Mouse (Mus musculus): ENCODE results near the gene Dip2a. TPM values are rescaled to one million over a fixed set of nuclear protein-coding genes. Genes with fewer than 3 reads are reported as not detected.

The Dip2a gene
- polyA plus RNA-seq, 1 experiment, result 43.2 TPM

GRCm38 (mm10) chr10:76239401-76239800 lies 105.7 kb downstream of the Dip2a start:
- TF ChIP-seq CTCF (IDR thresholded peaks at IDR 0.05; ENCODE audit: borderline replicate concordance, extremely low read depth, insufficient read depth, insufficient read length) (no peak), POLR2A (IDR thresholded peaks at IDR 0.05; ENCODE audit: borderline replicate concordance, extremely low read depth, insufficient read depth, insufficient read length, poor library complexity, severe bottlenecking) (no peak)
- no peak for DNase-seq (ENCODE audit: low read depth)

- TF ChIP-seq POLR2A (IDR thresholded peaks at IDR 0.05; ENCODE audit: borderline replicate concordance, extremely low read depth, insufficient read depth, insufficient read length, poor library complexity, severe bottlenecking), result peak; percentile 86
- peak; percentile 37 for TF ChIP-seq CTCF (IDR thresholded peaks at IDR 0.05; ENCODE audit: borderline replicate concordance, extremely low read depth, insufficient read depth, insufficient read length)
- peak; percentile 98 for DNase-seq (ENCODE audit: low read depth)
Observed at GRCm38 (mm10) chr10:76237341-76238225, 107.5 kb downstream of the Dip2a start, which contains the start of gene Prmt2. TSS of gene Prmt2 (minus strand) at chr10:76237865.

- no peak for TF ChIP-seq POLR2A (IDR thresholded peaks at IDR 0.05; ENCODE audit: borderline replicate concordance, extremely low read depth, insufficient read depth, insufficient read length, poor library complexity, severe bottlenecking)
- TF ChIP-seq CTCF (IDR thresholded peaks at IDR 0.05; ENCODE audit: borderline replicate concordance, extremely low read depth, insufficient read depth, insufficient read length), result no peak
Observed at GRCm38 (mm10) chr10:76229627-76230026, 115.5 kb downstream of the Dip2a start.

GRCm38 (mm10) chr10:76225944-76226343 lies 119.1 kb downstream of the Dip2a start:
- DNase-seq (ENCODE audit: low read depth), result no peak

More at GRCm38 (mm10) chr10:76229627-76230026, 115.5 kb downstream of the Dip2a start:
- no peak for DNase-seq (ENCODE audit: low read depth)

GRCm38 (mm10) chr10:76218240-76218639 lies 126.9 kb downstream of the Dip2a start:
- no peak for DNase-seq (ENCODE audit: low read depth)
- TF ChIP-seq POLR2A (IDR thresholded peaks at IDR 0.05; ENCODE audit: borderline replicate concordance, extremely low read depth, insufficient read depth, insufficient read length, poor library complexity, severe bottlenecking) (no peak), CTCF (IDR thresholded peaks at IDR 0.05; ENCODE audit: borderline replicate concordance, extremely low read depth, insufficient read depth, insufficient read length) (no peak)

More at GRCm38 (mm10) chr10:76225944-76226343, 119.1 kb downstream of the Dip2a start:
- TF ChIP-seq CTCF (IDR thresholded peaks at IDR 0.05; ENCODE audit: borderline replicate concordance, extremely low read depth, insufficient read depth, insufficient read length), result no peak
- TF ChIP-seq POLR2A (IDR thresholded peaks at IDR 0.05; ENCODE audit: borderline replicate concordance, extremely low read depth, insufficient read depth, insufficient read length, poor library complexity, severe bottlenecking), result no peak

GRCm38 (mm10) chr10:76217056-76217455 lies 128.0 kb downstream of the Dip2a start:
- no peak for DNase-seq (ENCODE audit: low read depth)
- TF ChIP-seq POLR2A (IDR thresholded peaks at IDR 0.05; ENCODE audit: borderline replicate concordance, extremely low read depth, insufficient read depth, insufficient read length, poor library complexity, severe bottlenecking) (no peak), CTCF (IDR thresholded peaks at IDR 0.05; ENCODE audit: borderline replicate concordance, extremely low read depth, insufficient read depth, insufficient read length) (no peak)

GRCm38 (mm10) chr10:76214161-76214560 lies 130.9 kb downstream of the Dip2a start:
- TF ChIP-seq CTCF (IDR thresholded peaks at IDR 0.05; ENCODE audit: borderline replicate concordance, extremely low read depth, insufficient read depth, insufficient read length) (no peak), POLR2A (IDR thresholded peaks at IDR 0.05; ENCODE audit: borderline replicate concordance, extremely low read depth, insufficient read depth, insufficient read length, poor library complexity, severe bottlenecking) (no peak)
- DNase-seq (ENCODE audit: low read depth), result no peak

GRCm38 (mm10) chr10:76212121-76212520 lies 133.0 kb downstream of the Dip2a start:
- TF ChIP-seq POLR2A (IDR thresholded peaks at IDR 0.05; ENCODE audit: borderline replicate concordance, extremely low read depth, insufficient read depth, insufficient read length, poor library complexity, severe bottlenecking) (no peak), CTCF (IDR thresholded peaks at IDR 0.05; ENCODE audit: borderline replicate concordance, extremely low read depth, insufficient read depth, insufficient read length) (no peak)
- DNase-seq (ENCODE audit: low read depth), result no peak

- DNase-seq (ENCODE audit: low read depth), result no peak
- TF ChIP-seq CTCF (IDR thresholded peaks at IDR 0.05; ENCODE audit: borderline replicate concordance, extremely low read depth, insufficient read depth, insufficient read length) (no peak), POLR2A (IDR thresholded peaks at IDR 0.05; ENCODE audit: borderline replicate concordance, extremely low read depth, insufficient read depth, insufficient read length, poor library complexity, severe bottlenecking) (no peak)
Observed at GRCm38 (mm10) chr10:76210806-76211205, 134.3 kb downstream of the Dip2a start.

Other genes with a start within 250 kb of the Dip2a start
- gene Slc5a4b, start 234.3 kb downstream of the Dip2a start, polyA plus RNA-seq (2012; rRNA removed), result not detected in 2 replicates
- 0.18 and 0.37 TPM in 2 replicates for gene Slc5a4a, start 197.8 kb downstream of the Dip2a start, polyA plus RNA-seq (2012; rRNA removed)
- 273 and 287 TPM in 2 replicates for gene Prmt2, start 107.4 kb downstream of the Dip2a start, polyA plus RNA-seq (2012; rRNA removed)
- gene S100b, start 91.4 kb downstream of the Dip2a start, polyA plus RNA-seq (2012; rRNA removed), result 0.62 and 1.8 TPM in 2 replicates
- gene AC141477.1, start 95.2 kb upstream of the Dip2a start, polyA plus RNA-seq (2012; rRNA removed), result not detected in 2 replicates
- 20.7 and 30.5 TPM in 2 replicates for gene Pcnt, start 97.5 kb upstream of the Dip2a start, polyA plus RNA-seq (2012; rRNA removed)
- gene 2610028H24Rik, start 103.8 kb upstream of the Dip2a start, polyA plus RNA-seq (2012; rRNA removed), result not detected in 2 replicates
- gene Mcm3ap, start 123.6 kb upstream of the Dip2a start, polyA plus RNA-seq (2012; rRNA removed), result 59.7 and 61.8 TPM in 2 replicates
- 3.7 and 4.3 TPM in 2 replicates for gene Ybey, start 123.8 kb upstream of the Dip2a start, polyA plus RNA-seq (2012; rRNA removed)
- 51.4 and 57.8 TPM in 2 replicates for gene Lss, start 186.3 kb upstream of the Dip2a start, polyA plus RNA-seq (2012; rRNA removed)
- gene Spatc1l, start 217.0 kb upstream of the Dip2a start, polyA plus RNA-seq (2012; rRNA removed), result 0.36 and 0.39 TPM in 2 replicates
- 0.03 and 0.04 TPM in 2 replicates for gene Ftcd, start 230.4 kb upstream of the Dip2a start, polyA plus RNA-seq (2012; rRNA removed)

All from brain, embryonic 14.5 days (tissue).